Mouse (Mus musculus) forebrain, embryonic 14.5 days (tissue): ENCODE data around the gene Fbxo24. TPM values are rescaled to one million over a fixed set of nuclear protein-coding genes. Genes with fewer than 3 reads are reported as not detected.

Experiments used
- ATAC-seq: fragments of 200-750 bp; cut with Nextera tagmentation; 2 replicates; pipeline ENCODE4 v1.8.0; 2017; ENCODE audit warnings: mild to moderate bottlenecking, moderate library complexity
- DNase-seq: peaks from one replicate; pipeline ENCODE4 v3.0.0-alpha.2; 2015; ENCODE audit warnings: low spot score
- H3K27ac ChIP-seq: fragments of 300-500 bp; sonication (generic); 2 replicates; pipeline ENCODE4 v1.5.1; 2014; ENCODE audit warnings: low read depth, mild to moderate bottlenecking, control low read depth, low read length, moderate library complexity
- H3K27me3 ChIP-seq: fragments of 300-500 bp; sonication (generic); replicated peaks from 2 replicates; pipeline ENCODE4 v1.6.1; 2014; ENCODE audit warnings: low read length, control low read depth, mixed read lengths; ENCODE audit not compliant: control insufficient read depth, insufficient read depth
- H3K36me3 ChIP-seq: fragments of 300-500 bp; sonication (generic); 2 replicates; pipeline ENCODE4 v1.6.1; 2014; ENCODE audit warnings: low read length, control low read depth; ENCODE audit not compliant: control insufficient read depth, insufficient read depth
- H3K4me1 ChIP-seq: fragments of 300-500 bp; sonication (generic); 2 replicates; pipeline ENCODE4 v1.6.1; 2014; ENCODE audit warnings: antibody characterized with exemption, low read length, control low read depth; ENCODE audit not compliant: control insufficient read depth, insufficient read depth
- H3K4me2 ChIP-seq: fragments of 300-500 bp; sonication (generic); 2 replicates; pipeline ENCODE4 v1.6.1; 2014; ENCODE audit warnings: mild to moderate bottlenecking, control low read depth, low read length
- H3K4me3 ChIP-seq: fragments of 300-500 bp; sonication (generic); 2 replicates; pipeline ENCODE4 v1.5.1; 2014; ENCODE audit warnings: low read depth, low read length, control low read depth
- H3K9ac ChIP-seq: fragments of 300-500 bp; sonication (generic); 2 replicates; pipeline ENCODE4 v1.6.1; 2014; ENCODE audit warnings: mild to moderate bottlenecking, low read length, control low read depth, moderate library complexity
- H3K9me3 ChIP-seq: fragments of 300-500 bp; sonication (generic); replicated peaks from 2 replicates; pipeline ENCODE4 v1.6.1; 2016; ENCODE audit warnings: low read length, control low read depth, mixed read lengths; ENCODE audit not compliant: control insufficient read depth
- WGBS: fragments of 180-500 bp; shearing (Covaris S2); extraction: QIAGEN DNeasy Blood & Tissue Kit; methylation state at CpG from one replicate; pipeline ENCODE4 v1.1.7; 2014; 5-methylcytosine and 5-hydroxymethylcytosine counted together
- polyA plus RNA-seq: library from polyadenylated mRNA; unstranded; fragments of >200 nt; fragmentation: Nextera tagmentation; extraction: Ambion mirVana; gene quantifications from 2 replicates; pipeline ENCODE4 v1.2.1, GENCODE M21; 2014

Gene Fbxo24
- polyA plus RNA-seq, 1 experiment from 2014 or later, result 0.10 TPM

DNA sequence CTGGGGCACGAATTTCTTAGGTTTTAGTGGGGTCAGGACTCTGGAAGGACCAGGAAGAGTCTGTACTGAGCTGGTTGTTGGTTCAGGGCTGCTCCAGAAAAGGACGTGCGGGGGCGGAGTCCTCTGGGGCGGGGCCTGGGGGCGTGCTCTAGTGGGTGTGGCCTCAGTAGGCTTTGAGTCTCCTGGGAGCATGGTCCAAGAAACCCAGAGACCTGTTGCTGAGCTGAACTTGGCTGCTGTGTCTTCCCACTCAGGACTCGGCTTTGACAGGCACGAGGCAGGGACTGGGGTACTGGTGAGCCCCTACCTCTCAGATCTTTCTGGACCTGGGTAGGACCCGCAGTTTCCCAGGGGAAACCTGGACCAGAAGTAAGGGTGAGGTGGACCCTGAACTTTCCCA is 59.1 kb downstream of the Fbxo24 start, which contains the start of gene Tfr2:
Tfr2 (plus strand) TSS at position 176 of the 400 bp plus-strand sequence.
- Histone ChIP-seq H3K9ac (no peak within 1 kb of the TSS), H3K4me3 (no peak within 1 kb of the TSS), H3K27me3 (peaks cover 4% of the 10 kb centered on the region; the same call in 1 of the 2 replicates), H3K27ac (no peak within 1 kb of the TSS), H3K36me3 (no peaks in the 10 kb centered on the region; the same call in 1 of the 2 replicates), H3K4me2 (no peak within 1 kb of the TSS), H3K4me1 (0 out of 2 replicates have a peak, but pooled peaks cover 3% of the 10 kb centered on the region), H3K9me3 (no peaks in the 10 kb centered on the region)
- ATAC-seq (no peak), DNase-seq (no peak)
- WGBS, result 37% methylated on average over 9 of the region's 9 CpGs

DNA sequence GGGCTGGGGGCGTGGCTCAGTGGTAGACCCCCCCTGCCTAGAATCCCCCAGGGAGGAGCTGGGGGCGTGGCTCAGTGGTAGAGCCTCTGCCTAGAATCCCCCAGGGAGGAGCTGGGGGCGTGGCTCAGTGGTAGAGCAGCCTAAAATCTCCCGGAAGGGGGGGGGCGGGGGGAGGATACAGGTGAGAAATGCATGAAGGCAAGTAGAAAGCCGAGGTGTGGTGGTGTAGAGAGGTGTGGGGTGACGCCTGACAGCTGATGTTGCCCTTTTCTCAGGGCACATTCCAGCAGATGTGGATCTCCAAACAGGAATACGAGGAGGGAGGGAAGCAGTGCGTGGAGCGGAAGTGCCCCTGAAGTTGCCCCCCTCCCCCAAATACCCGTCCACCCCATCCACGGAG is 59.8 kb downstream of the Fbxo24 start:
- 72% methylated on average over 12 of the region's 12 CpGs for WGBS
- ATAC-seq (no peak), DNase-seq (no peak)

DNA sequence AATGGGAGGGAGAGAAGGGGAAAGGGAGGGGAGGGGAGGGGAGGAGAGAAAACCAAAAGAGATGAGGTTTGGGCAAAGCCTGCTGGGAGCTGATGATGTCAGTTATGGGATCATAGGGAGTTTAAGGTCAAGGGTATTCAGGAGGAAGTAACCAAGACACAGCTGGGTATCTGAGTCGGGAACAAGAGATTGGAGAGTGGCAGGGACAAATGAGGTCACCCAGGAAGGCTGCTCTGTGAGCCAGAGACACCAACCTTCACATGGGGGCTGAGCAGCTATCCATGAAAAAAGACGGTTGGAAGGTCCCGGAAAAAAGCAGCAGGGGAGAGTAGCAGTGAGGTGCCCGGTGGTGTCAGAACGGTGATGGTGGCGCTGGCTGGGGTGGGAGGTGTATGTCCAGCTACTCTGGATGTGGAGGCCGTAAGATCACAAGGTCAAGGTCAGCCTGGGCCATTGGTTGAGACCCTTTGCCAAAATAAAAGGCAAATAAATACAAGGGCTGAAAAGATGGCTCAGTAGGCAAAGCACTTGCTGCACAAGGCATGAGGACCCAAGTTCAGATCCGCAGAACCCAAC is 60.5 kb downstream of the Fbxo24 start:
- Histone ChIP-seq H3K9ac (no peak overlapping the region), H3K4me2 (no peak overlapping the region), H3K9me3 (no peaks in the 10 kb centered on the region), H3K4me3 (no peak overlapping the region), H3K27ac (no peak overlapping the region), H3K36me3 (peaks cover 2% of the 10 kb centered on the region; the same call in 1 of the 2 replicates), H3K4me1 (no peaks in the 10 kb centered on the region), H3K27me3 (no peaks in the 10 kb centered on the region)
- DNase-seq (no peak), ATAC-seq (no peak)
- 85% methylated on average over 8 of the region's 8 CpGs for WGBS

More for the DNA sequence above, 59.8 kb downstream of the Fbxo24 start:
- Histone ChIP-seq H3K4me3 (no peak overlapping the region), H3K4me1 (no peaks in the 10 kb centered on the region), H3K27ac (no peak overlapping the region), H3K9me3 (no peaks in the 10 kb centered on the region), H3K9ac (no peak overlapping the region), H3K36me3 (peaks cover 2% of the 10 kb centered on the region; the same call in 1 of the 2 replicates), H3K4me2 (no peak overlapping the region), H3K27me3 (no peaks in the 10 kb centered on the region)

DNA sequence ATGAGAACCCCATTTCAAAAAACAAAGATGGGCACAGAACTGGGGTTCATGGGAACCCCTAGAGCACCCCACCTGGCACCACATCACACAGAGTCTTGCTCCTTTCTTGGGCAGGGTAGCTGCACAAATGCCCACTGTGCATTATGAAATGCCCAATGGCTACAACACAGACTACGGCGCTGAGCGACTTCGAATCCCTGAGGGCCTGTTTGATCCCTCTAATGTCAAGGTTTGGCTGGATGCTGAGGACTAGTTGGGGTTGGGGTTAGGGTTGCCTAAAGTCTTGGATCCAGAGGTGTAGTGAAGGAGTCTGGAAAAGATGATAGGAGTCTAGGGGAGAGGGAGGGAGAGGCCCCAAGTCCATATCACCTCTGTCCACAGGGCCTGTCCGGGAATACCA is 62.4 kb downstream of the Fbxo24 start:
- Histone ChIP-seq H3K9ac (no peak overlapping the region), H3K9me3 (no peaks in the 10 kb centered on the region), H3K4me1 (no peaks in the 10 kb centered on the region), H3K4me3 (no peak overlapping the region), H3K27ac (no peak overlapping the region), H3K4me2 (no peak overlapping the region), H3K36me3 (peaks cover 2% of the 10 kb centered on the region; the same call in 1 of the 2 replicates), H3K27me3 (no peaks in the 10 kb centered on the region)
- ATAC-seq, result no peak
- DNase-seq, result no peak
- WGBS, result 95% methylated on average over 5 of the region's 5 CpGs

DNA sequence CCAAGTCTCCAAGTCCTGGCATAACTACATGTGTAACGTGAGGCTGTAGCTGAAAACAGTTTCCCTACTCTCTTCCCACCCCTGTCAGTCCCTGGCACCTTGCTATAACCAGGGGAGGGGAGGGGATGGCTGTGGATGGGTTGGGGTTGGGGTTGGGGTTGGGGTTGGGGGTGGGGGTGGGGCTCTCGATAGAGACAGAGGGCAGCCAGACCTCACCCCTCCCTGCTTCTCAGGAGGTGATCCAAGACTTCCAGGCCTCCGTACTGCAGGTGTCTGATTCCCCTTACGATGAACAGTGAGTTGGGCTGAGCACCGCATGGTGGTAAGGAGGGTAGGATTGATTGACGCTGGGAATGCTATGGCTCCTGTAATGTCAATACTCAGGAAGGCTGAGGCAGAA is 63.1 kb downstream of the Fbxo24 start:
- Histone ChIP-seq H3K4me2 (no peak overlapping the region), H3K9ac (no peak overlapping the region), H3K9me3 (no peaks in the 10 kb centered on the region), H3K36me3 (peaks cover 2% of the 10 kb centered on the region; the same call in 1 of the 2 replicates), H3K27me3 (no peaks in the 10 kb centered on the region), H3K4me1 (no peaks in the 10 kb centered on the region), H3K4me3 (no peak overlapping the region), H3K27ac (no peak overlapping the region)
- 82% methylated on average over 6 of the region's 6 CpGs for WGBS
- ATAC-seq (no peak), DNase-seq (no peak)

DNA sequence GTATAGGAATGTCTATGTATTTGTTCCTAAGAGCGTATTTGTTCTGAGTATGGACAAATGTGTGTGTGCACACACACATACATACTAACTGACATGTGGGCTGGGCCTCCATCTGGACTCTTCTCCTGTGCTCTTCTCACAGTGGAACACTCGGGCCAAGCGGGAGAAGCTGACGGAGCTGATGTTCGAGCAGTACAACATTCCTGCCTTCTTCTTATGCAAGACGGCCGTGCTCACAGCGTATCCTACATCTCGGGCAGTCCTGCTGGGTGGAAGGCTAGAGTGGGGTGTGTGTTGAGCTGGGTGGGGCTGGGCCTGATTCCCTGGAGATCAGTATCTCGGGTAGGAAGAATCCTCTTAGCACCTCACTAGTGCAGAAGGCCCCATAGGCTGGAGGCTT is 65.8 kb downstream of the Fbxo24 start:
- Histone ChIP-seq H3K4me1 (no peaks in the 10 kb centered on the region), H3K27ac (no peak overlapping the region), H3K27me3 (no peaks in the 10 kb centered on the region), H3K4me3 (no peak overlapping the region), H3K4me2 (no peak overlapping the region), H3K36me3 (peaks cover 2% of the 10 kb centered on the region; the same call in 1 of the 2 replicates), H3K9me3 (no peaks in the 10 kb centered on the region), H3K9ac (no peak overlapping the region)
- no peak for ATAC-seq
- DNase-seq, result no peak
- WGBS, result 79% methylated on average over 10 of the region's 10 CpGs

Other genes starting within 250 kb of the Fbxo24 start
- gene Zan, start 151.9 kb downstream of the Fbxo24 start, polyA plus RNA-seq, result 0.04 and 0.05 TPM in 2 replicates
- 81.2 and 98.0 TPM in 2 replicates for gene Pop7, start 126.5 kb downstream of the Fbxo24 start, polyA plus RNA-seq
- 11.5 and 13.0 TPM in 2 replicates for gene Gigyf1, start 110.5 kb downstream of the Fbxo24 start, polyA plus RNA-seq
- gene Epo, start 95.8 kb downstream of the Fbxo24 start, polyA plus RNA-seq, result not detected in 2 replicates
- 598 and 644 TPM in 2 replicates for gene Gnb2, start 95.5 kb downstream of the Fbxo24 start, polyA plus RNA-seq
- gene Actl6b, start 75.5 kb downstream of the Fbxo24 start, polyA plus RNA-seq, result 184 and 201 TPM in 2 replicates
- gene Tfr2, start 59.2 kb downstream of the Fbxo24 start, polyA plus RNA-seq, result 1.8 and 1.9 TPM in 2 replicates
- 44.4 and 58.4 TPM in 2 replicates for gene Mospd3, start 27.9 kb downstream of the Fbxo24 start, polyA plus RNA-seq
- 10.5 and 12.3 TPM in 2 replicates for gene Pcolce, start 15.2 kb downstream of the Fbxo24 start, polyA plus RNA-seq
- 12.3 and 12.4 TPM in 2 replicates for gene Lrch4, start 119 bp upstream of the Fbxo24 start, polyA plus RNA-seq
- gene Gm20605, start 173 bp upstream of the Fbxo24 start, polyA plus RNA-seq, result 4.6 and 6.6 TPM in 2 replicates
- 1.5 and 4.6 TPM in 2 replicates for gene Sap25, start 12.3 kb upstream of the Fbxo24 start, polyA plus RNA-seq
- gene Irs3, start 16.7 kb upstream of the Fbxo24 start, polyA plus RNA-seq, result not detected in 2 replicates
- gene Agfg2, start 55.7 kb upstream of the Fbxo24 start, polyA plus RNA-seq, result 10.4 and 11.8 TPM in 2 replicates
- gene Nyap1, start 112.6 kb upstream of the Fbxo24 start, polyA plus RNA-seq, result 13.8 and 14.5 TPM in 2 replicates
- 52.3 and 62.1 TPM in 2 replicates for gene Tsc22d4, start 116.7 kb upstream of the Fbxo24 start, polyA plus RNA-seq
- gene Ppp1r35, start 149.8 kb upstream of the Fbxo24 start, polyA plus RNA-seq, result 55.1 and 60.0 TPM in 2 replicates
- 13.1 and 13.2 TPM in 2 replicates for gene Mepce, start 158.7 kb upstream of the Fbxo24 start, polyA plus RNA-seq
- 7.3 and 7.7 TPM in 2 replicates for gene Zcwpw1, start 158.8 kb upstream of the Fbxo24 start, polyA plus RNA-seq
- 0.33 and 0.67 TPM in 2 replicates for gene Pilra, start 207.3 kb upstream of the Fbxo24 start, polyA plus RNA-seq
- gene Pilrb1, start 229.1 kb upstream of the Fbxo24 start, polyA plus RNA-seq, result 0.17 TPM in 1 of 2 replicates, not detected in the other
- not detected in 2 replicates for gene Pilrb2, start 242.8 kb upstream of the Fbxo24 start, polyA plus RNA-seq